Mouse (Mus musculus) liver, embryonic 16.5 days (tissue): ENCODE measurements around the gene Ecel1. TPM values are rescaled to one million over a fixed set of nuclear protein-coding genes. Genes with fewer than 3 reads are reported as not detected.

Source experiments
- ATAC-seq: fragments of 200-750 bp; cut with Nextera tagmentation; 2 replicates; pipeline ENCODE4 v1.8.0; 2017; ENCODE audit warnings: low read depth, mild to moderate bottlenecking, moderate number of reproducible peaks, moderate library complexity
- H3K27ac ChIP-seq: fragments of 300-500 bp; sonication (generic); 2 replicates; pipeline ENCODE4 v1.5.1; 2014; ENCODE audit warnings: mild to moderate bottlenecking, low read length
- H3K27me3 ChIP-seq: fragments of 300-500 bp; sonication (generic); 2 replicates; pipeline ENCODE4 v1.6.1; 2014; ENCODE audit warnings: low read depth, low read length, mixed read lengths; ENCODE audit not compliant: control insufficient read depth, insufficient read depth
- H3K36me3 ChIP-seq: fragments of 300-500 bp; sonication (generic); 2 replicates; pipeline ENCODE4 v1.6.1; 2014; ENCODE audit warnings: mild to moderate bottlenecking; ENCODE audit not compliant: control insufficient read depth, insufficient read depth
- H3K4me1 ChIP-seq: fragments of 300-500 bp; sonication (generic); 2 replicates; pipeline ENCODE4 v1.6.1; 2014; ENCODE audit warnings: low read depth, low read length, mixed read lengths; ENCODE audit not compliant: control insufficient read depth
- H3K4me2 ChIP-seq: fragments of 300-500 bp; sonication (generic); 2 replicates; pipeline ENCODE4 v1.6.1; 2014; ENCODE audit warnings: low read depth, low read length, mixed read lengths
- H3K4me3 ChIP-seq: fragments of 300-500 bp; sonication (generic); 2 replicates; pipeline ENCODE4 v1.5.1; 2014; ENCODE audit warnings: low read depth, mild to moderate bottlenecking, low read length
- H3K9ac ChIP-seq: fragments of 300-500 bp; sonication (generic); 2 replicates; pipeline ENCODE4 v1.6.1; 2014; ENCODE audit warnings: low read depth, low read length
- H3K9me3 ChIP-seq: fragments of 300-500 bp; sonication (generic); replicated peaks from 2 replicates; pipeline ENCODE4 v1.6.1; 2016; ENCODE audit warnings: low read length; ENCODE audit not compliant: control insufficient read depth
- WGBS: fragments of 180-500 bp; shearing (Covaris S2); extraction: QIAGEN DNeasy Blood & Tissue Kit; methylation state at CpG from one replicate; pipeline ENCODE4 v1.1.7; 2014; ENCODE audit not compliant: insufficient replicate concordance; 5-methylcytosine and 5-hydroxymethylcytosine counted together
- polyA plus RNA-seq: library from polyadenylated mRNA; unstranded; fragments of >200 nt; fragmentation: Nextera tagmentation; extraction: Ambion mirVana; gene quantifications from 2 replicates; pipeline ENCODE4 v1.2.1, GENCODE M21; 2015

Ecel1 gene
- polyA plus RNA-seq: 0.04 TPM in 1 of 2 replicates, not detected in the other

GRCm38 (mm10) chr1:87156199-87156587 is at the start of gene Ecel1:
TSS of gene Ecel1 (minus strand) at chr1:87156521.
- no peak within 1 kb of the TSS for H3K4me3 ChIP-seq
- no peak within 1 kb of the TSS for H3K9ac ChIP-seq
- WGBS: 2% methylated on average over 12 of the region's 12 CpGs
- no peaks in the 10 kb centered on the region for H3K36me3 ChIP-seq
- no peak for ATAC-seq
- no peaks in the 10 kb centered on the region for H3K9me3 ChIP-seq
- H3K4me2 ChIP-seq: no peak within 1 kb of the TSS
- H3K4me1 ChIP-seq: no peaks in the 10 kb centered on the region
- peaks cover 72% of the 10 kb centered on the region for H3K27me3 ChIP-seq
- H3K27ac ChIP-seq: no peak within 1 kb of the TSS

DNA sequence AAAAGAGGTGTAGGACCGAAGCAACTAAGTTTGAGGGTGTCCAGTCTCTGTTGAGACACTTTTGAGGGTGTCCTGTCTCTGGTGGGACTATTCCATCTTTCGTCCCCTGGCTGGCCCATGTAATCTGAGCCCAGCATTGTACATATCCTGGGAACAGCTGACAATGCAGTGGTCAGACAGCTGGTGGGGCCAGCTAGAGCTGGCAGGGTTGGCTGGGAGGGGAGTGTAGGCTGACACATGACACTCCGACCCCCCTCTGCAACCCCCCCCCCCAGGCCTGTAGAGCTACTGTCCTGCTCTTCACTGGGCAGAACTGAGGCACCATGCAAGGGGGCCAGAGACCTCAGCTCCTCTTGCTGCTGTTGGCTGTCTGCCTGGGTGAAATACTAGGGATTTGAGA is 49.2 kb upstream of the Ecel1 start:
- Histone ChIP-seq H3K27me3 (peaks cover 18% of the 10 kb centered on the region), H3K9me3 (no peaks in the 10 kb centered on the region), H3K36me3 (no peaks in the 10 kb centered on the region), H3K4me1 (no peaks in the 10 kb centered on the region), H3K4me2 (no peak overlapping the region), H3K27ac (no peak overlapping the region), H3K4me3 (no peak overlapping the region), H3K9ac (no peak overlapping the region)
- no peak for ATAC-seq
- WGBS: 38% methylated on average over 3 of the region's 3 CpGs

- 39% methylated on average over 6 of the region's 6 CpGs for WGBS
- Histone ChIP-seq H3K9me3 (no peaks in the 10 kb centered on the region), H3K4me1 (no peaks in the 10 kb centered on the region), H3K9ac (no peak overlapping the region), H3K36me3 (no peaks in the 10 kb centered on the region), H3K27me3 (peaks cover 18% of the 10 kb centered on the region), H3K4me2 (no peak overlapping the region), H3K4me3 (no peak overlapping the region), H3K27ac (no peak overlapping the region)
- ATAC-seq: no peak
Observed at GRCm38 (mm10) chr1:87205038-87205437, 48.7 kb upstream of the Ecel1 start.

- WGBS: 67% methylated on average over 7 of the region's 7 CpGs
- Histone ChIP-seq H3K9me3 (no peaks in the 10 kb centered on the region), H3K27me3 (peaks cover 18% of the 10 kb centered on the region), H3K4me3 (no peak within 1 kb of the TSS), H3K9ac (no peak within 1 kb of the TSS), H3K4me1 (no peaks in the 10 kb centered on the region), H3K36me3 (no peaks in the 10 kb centered on the region), H3K4me2 (no peak within 1 kb of the TSS), H3K27ac (no peak within 1 kb of the TSS)
- ATAC-seq: no peak
Observed at GRCm38 (mm10) chr1:87204465-87204864, 48.1 kb upstream of the Ecel1 start, which contains the start of gene Chrng. TSS of gene Chrng (plus strand) at chr1:87204657.

DNA sequence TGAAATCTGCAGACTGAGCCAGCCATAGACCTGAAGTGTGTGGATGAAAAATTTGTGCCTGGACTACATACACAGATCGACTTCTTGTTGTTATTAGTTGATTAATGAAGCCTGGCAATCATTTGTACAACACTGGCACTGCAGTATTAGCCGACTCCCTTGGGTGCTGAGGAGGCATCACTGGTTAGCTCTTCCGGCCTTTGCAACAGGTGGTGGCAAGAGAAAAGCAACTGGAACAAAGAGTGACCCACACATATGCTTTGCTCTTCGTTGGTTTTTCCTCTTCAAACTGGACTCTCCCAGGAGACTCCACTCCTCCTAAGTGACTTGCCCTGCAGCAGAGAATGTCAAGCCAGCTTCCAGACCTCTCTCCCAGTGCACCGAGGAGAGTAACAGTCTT is 47.5 kb upstream of the Ecel1 start:
- Histone ChIP-seq H3K27ac (no peak overlapping the region), H3K9ac (no peak overlapping the region), H3K27me3 (peaks cover 18% of the 10 kb centered on the region), H3K36me3 (no peaks in the 10 kb centered on the region), H3K4me2 (no peak overlapping the region), H3K9me3 (no peaks in the 10 kb centered on the region), H3K4me1 (no peaks in the 10 kb centered on the region), H3K4me3 (no peak overlapping the region)
- ATAC-seq: no peak
- WGBS: 56% methylated on average over 5 of the region's 5 CpGs

DNA sequence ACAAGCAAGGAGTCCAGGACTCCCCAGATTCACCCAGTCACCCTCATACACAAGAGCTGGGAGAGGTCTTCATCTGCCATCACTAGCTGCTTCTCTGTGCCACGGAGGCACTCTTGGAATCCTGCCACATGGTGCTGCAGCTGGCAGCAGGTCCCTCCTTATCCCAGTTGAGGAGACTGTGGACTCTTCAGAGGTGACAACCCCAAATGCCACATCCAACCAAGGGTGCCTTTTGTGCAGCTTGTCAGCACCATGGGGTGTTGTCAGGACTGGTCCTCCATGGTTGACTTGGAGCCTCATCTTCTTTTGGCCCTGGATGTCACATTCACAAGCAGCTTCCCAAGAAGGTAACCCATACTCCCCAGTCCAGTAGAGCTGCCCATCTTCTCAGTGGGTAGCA is 45.5 kb upstream of the Ecel1 start:
- Histone ChIP-seq H3K27ac (no peak overlapping the region), H3K4me1 (no peaks in the 10 kb centered on the region), H3K36me3 (no peaks in the 10 kb centered on the region), H3K4me2 (no peak overlapping the region), H3K4me3 (no peak overlapping the region), H3K27me3 (peaks cover 8% of the 10 kb centered on the region), H3K9ac (no peak overlapping the region), H3K9me3 (no peaks in the 10 kb centered on the region)
- no peak for ATAC-seq
- WGBS: 33% methylated on average over 1 of the region's 1 CpGs

DNA sequence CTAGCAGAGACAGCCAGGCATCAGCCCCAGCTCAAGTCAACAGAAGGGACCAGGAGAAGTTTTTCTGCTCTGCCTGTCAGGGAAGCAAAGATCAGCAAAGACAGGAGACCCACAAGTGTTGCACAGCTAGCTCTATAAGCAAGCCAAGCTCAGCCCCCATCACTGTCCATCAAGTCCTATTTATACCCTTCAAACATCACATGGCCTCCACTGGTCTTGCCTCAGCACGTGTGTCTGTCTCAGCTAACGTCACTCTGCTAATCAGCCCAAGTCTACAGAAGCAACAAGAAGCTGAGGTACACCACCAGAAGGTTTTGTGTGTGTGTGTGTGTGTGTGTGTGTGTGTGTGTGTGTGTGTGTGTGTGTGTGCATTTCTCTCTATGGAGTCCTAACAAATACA is 44.5 kb upstream of the Ecel1 start:
- Histone ChIP-seq H3K36me3 (no peaks in the 10 kb centered on the region), H3K4me2 (no peak overlapping the region), H3K27me3 (no peaks in the 10 kb centered on the region; the same call in 1 of the 2 replicates), H3K4me1 (no peaks in the 10 kb centered on the region), H3K9me3 (no peaks in the 10 kb centered on the region), H3K4me3 (no peak overlapping the region), H3K27ac (no peak overlapping the region), H3K9ac (no peak overlapping the region)
- WGBS: 20% methylated on average over 2 of the region's 2 CpGs
- ATAC-seq: no peak

- Histone ChIP-seq H3K36me3 (no peaks in the 10 kb centered on the region), H3K4me2 (no peak overlapping the region), H3K4me1 (no peaks in the 10 kb centered on the region), H3K9me3 (no peaks in the 10 kb centered on the region), H3K27me3 (no peaks in the 10 kb centered on the region), H3K9ac (no peak overlapping the region), H3K27ac (no peak overlapping the region), H3K4me3 (no peak overlapping the region)
- ATAC-seq: no peak
- 62% methylated on average over 12 of the region's 12 CpGs for WGBS
Observed at GRCm38 (mm10) chr1:87198119-87199065, 42.1 kb upstream of the Ecel1 start.

GRCm38 (mm10) chr1:87197296-87197695 is 41.0 kb upstream of the Ecel1 start:
- ATAC-seq: no peak
- no peak overlapping the region for H3K9ac ChIP-seq
- WGBS: 71% methylated on average over 9 of the region's 9 CpGs
- H3K4me1 ChIP-seq: no peaks in the 10 kb centered on the region
- H3K9me3 ChIP-seq: no peaks in the 10 kb centered on the region
- H3K4me3 ChIP-seq: no peak overlapping the region
- H3K36me3 ChIP-seq: no peaks in the 10 kb centered on the region
- no peaks in the 10 kb centered on the region for H3K27me3 ChIP-seq
- no peak overlapping the region for H3K27ac ChIP-seq
- no peak overlapping the region for H3K4me2 ChIP-seq
